Mouse (Mus musculus): ENCODE measurements at regions not wholly inside any gene's neighbourhood (a gene's known extent, or its start where the extent isn't known, plus 50 kb on each side); places are given as distances from the start of the nearest gene placed in this dataset.

- TF ChIP-seq CTCF (IDR thresholded peaks at IDR 0.05; ENCODE audit: extremely low read depth, insufficient read depth, insufficient read length, insufficient replicate concordance) (no peak), POLR2A (IDR thresholded peaks at IDR 0.05; ENCODE audit: low read depth, low read length) (no peak)
Measured at GRCm38 (mm10) chr14:47856280-47856765, 208.1 kb downstream of the Ktn1 start.

Measured in spleen, adult 2 months (tissue).